Mouse (Mus musculus) erythroblast, adult 5-6 weeks (primary cell): ENCODE data around the gene Prkar1a. TPM values are rescaled to one million over a fixed set of nuclear protein-coding genes. Genes with fewer than 3 reads are reported as not detected.

Experiments used
- ATAC-seq: replicated peaks from 2 replicates; pipeline ENCODE4 v1.8.0; 2016; ENCODE audit warnings: moderate number of reproducible peaks, mild to moderate bottlenecking, moderate TSS enrichment, inconsistent platforms; ENCODE audit not compliant: poor library complexity, low FRiP score, severe bottlenecking
- total RNA-seq, 2 experiments: library from RNA; stranded (forward) in 1 of 2; stranded (reverse) in 1 of 2; fragments of 150-400 nt in 1 of 2; fragments of 200-764, 138-1000 nt in 1 of 2; gene quantifications; 2 replicates each; pipeline versions ENCODE4 v1.2.3 to v1.2.4; 2015 to 2017; ENCODE audit warnings: low replicate concordance in 2 of 2

Gene Prkar1a
- total RNA-seq, 2 experiments from 2014 or later: 20.4 to 30.0 TPM

DNA sequence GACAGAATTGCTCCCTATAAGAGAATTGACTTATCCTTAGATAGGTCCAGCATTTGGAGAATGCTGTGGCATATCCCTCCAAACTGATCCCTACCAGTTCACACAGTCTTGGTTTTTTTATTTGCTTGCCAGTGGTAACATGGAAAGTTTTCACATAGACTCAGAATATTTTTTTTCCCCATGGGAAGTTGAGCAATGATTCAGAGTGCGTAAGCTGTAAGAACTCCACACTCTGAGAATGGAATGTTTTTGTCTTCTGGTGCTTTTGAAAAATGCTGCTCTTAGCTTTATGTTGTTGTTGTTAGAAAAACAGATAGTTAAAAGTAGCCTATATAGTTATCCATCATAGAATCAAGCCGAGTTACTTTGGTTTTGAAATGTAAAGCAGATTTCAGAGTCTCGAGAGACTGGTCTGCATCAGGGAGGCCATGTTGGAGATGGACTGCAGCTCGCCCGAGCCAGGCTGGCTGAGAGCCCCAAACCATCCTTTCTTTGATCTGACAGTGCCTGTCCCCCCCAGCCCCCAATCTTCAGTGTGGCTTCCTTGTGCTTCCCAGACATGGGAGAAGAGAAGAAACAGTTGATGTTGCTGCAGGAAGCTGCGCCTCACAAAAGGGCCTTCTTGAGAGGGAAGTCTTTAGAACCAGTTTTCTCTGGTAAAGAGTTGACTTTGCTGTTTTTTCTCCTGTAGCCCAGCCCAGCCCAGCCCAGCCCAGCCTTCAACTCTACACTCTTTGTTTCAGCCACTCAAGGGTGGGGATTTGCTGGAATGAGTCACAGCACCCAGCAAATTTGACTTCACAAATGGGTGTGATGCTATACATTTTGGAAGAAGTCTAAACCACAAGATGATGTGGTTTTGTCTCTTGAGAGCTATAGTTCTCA lies 22.2 kb downstream of the Prkar1a start:
- no peak for ATAC-seq

DNA sequence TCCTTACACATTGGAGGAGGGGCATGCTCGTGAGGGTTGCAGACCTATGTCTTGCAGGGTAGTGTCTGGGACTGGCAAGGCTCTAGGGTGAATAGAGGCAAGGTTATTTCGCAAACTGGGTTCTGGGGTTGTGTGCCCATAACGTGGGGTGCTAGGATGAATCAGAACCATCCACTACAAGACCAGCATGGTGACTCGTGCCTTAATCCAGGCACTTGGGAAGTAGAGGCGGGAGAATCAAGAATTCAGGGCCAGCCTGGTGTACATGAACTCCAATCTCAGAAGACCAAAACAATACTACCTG lies 22.8 kb downstream of the Prkar1a start:
- ATAC-seq: no peak

DNA sequence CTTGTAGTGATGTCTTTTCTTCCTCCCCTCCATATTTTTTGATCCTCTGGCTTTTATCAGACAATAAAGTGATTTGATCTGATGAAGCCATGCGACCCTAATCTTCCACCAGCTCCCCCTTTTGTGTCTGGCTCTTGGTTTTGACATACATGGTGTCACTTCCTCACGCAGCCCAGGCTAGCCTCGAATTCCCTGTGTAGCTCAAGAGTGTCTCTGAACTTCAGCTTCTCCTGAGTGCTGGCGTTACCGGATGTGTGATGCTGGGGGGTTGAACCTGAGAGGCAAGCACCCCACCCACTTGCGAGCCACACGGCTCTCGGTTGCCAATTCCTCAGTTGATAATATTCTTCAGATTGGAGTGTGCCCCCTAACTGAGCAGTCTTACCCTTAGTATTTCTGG lies 23.2 kb downstream of the Prkar1a start:
- ATAC-seq: no peak

DNA sequence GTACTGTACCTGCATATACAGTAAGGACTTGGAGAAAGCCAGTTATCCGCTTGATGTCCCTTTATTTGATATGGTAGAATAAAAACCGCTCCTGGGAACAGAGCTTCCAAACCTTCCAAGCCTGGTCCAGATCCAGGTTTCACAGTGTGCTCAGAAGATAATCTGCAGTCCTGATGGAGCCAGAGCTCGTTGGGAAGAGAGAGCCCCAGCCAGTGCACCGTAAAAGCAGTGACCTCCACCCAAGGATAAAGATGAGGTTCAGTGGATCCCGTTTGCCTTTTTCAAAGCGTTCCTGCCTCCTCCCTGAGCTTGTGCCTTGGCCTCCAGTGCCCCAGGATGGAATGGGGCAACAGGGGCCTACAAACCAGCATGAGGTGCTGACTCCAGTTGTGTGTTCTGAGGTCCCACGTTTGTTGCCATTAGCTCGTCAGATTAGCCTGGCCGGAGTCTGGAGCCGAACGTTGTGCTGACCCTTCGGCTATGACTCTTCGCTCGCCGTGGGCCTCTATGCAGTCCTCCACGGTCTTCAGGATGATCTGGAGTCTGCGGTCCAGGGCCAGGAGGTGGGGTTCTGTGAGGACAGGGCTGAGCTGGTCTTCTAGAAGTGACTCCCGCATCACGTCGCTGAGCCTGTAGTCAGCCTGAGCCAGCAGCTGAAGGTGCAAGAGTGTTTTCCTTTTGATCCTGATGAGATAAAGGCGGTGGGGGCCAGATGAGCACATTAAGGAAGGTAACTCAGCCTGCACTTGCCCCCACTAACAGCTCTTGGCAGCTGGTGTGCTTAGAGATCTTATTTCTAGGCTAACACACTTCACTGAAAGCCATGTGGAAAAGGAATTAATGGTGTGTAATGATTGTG lies 23.9 kb downstream of the Prkar1a start:
- no peak for ATAC-seq

DNA sequence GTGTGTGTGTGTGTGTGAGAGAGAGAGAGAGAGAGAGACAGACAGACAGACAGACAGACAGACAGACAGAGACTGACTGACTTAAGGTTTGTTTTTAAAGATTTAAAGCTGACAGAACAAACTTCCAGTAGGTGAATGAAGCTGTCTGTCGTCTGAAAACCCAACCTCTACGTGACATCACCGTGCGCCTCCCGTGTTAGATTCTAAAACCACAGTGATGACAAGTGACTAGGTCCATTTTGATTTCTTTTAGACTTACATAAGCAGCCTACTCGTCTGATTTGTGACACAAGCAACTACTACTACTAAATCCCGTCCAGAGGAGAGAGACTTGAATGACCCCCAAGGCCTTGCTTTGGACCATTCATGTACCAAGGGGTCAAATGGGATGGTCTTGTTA lies 24.5 kb downstream of the Prkar1a start:
- ATAC-seq: no peak

DNA sequence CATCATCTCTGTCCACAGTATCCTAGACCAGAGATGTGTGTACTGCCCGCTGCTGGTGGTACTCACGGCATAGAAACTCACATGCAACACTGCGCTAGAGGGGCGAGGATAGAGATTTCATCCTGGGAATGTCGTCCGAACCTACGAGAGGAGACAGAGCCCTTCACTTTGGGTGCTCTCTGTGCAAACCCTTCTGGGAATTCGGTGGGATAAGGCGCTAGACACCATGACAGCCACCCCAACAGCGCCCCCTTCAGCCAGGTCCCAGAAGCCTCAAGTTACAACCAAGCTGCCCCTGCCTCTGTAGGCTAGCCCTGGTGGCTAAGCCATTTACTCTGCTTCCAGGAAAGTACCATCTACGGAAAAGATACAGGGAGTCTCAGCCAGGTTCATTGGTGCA lies 25.3 kb downstream of the Prkar1a start:
- ATAC-seq: no peak

DNA sequence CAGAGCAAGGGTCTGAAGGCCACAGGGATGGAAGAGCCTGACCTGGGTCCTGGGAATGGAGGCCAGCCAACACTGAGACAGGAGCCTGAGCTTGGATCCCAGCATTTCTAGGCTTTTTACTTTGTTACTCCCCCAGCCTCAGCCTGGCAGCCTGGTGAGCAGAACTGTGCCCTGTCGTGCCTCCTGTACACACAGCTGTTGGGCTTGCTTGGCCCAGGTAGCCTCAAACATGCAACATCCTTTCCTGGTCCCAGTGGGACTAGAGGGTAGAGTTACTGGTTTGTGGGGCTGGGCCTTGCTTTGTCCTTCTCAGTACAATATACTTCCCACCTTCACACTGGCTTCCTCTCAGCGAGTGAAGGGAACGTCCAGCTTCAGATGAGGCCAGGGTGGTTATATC lies 26.0 kb downstream of the Prkar1a start:
- ATAC-seq: no peak

DNA sequence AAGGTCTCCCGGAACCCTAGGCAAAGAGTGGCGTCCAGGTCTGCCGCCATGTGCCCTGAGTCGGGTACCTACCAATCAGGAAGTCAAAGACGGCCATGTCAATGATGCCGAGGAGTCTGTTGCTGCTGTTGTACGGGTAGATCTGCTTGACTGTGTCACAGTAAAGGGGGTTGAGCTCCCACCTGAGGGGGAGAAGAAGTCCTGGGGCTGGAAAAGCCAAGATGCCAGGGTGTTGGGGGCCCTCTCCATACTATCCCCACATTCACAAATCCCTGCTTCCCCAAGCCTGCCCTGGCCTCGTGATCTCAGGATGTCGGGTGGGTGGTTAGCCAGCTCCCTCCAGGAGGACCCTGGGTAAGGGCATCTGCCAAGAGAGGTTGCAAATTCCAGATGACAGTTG lies 26.6 kb downstream of the Prkar1a start:
- ATAC-seq: no peak

DNA sequence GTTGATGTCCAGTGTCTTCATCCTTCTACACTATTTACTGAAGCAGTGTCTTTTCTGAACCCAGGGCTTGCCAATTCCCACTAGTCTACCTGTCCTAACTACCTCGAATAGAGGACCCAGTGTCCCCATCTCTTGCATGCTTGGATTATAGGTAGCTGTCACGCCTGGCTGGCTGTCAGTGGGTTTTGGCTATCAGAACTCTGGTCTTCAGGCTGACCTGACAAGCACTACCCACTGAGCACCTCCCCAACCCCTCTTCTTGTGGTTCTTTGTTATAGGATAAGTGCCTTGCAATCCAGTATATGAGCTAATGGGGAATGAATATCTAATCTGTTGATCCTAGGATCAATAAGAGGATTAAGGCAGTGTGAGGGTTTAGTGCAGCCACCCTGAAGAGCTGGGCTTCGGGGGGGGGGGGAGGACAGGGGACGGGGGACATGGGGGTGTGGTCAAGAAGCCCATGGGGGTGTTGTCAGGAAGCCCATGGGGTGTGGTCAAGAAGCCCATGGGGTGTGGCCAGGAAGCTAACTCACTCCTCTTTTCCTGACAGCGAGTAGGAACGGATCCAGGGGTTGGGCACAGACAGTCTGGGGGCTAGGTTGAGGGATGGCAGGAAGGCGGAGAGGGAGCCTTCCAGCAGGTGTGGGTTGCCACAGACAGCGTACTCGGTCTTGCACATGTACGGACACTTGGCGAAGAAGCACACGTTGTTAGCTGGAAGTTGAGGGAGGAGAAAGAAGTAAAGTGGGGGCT lies 27.6 kb downstream of the Prkar1a start:
- ATAC-seq: no peak

DNA sequence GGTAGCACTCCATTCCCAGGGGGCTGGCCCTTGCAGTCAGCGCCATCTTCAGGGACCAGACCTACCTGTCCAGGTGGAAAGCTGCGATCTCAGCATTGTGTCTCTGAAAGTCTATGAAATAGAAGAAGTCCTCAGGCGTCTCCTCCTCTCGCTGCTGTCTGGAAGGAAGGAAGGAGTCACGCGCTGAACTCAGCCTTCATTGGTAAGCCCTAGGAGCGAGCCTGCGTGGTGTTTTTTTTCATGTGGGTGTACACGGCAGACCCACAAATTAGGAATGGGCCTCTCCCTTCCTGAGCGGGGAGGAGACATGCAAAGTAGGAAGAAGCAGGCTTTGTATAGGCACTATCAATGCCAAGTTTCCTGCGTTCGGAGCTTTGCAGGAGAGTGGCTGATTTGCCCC lies 29.1 kb downstream of the Prkar1a start:
- ATAC-seq: no peak

DNA sequence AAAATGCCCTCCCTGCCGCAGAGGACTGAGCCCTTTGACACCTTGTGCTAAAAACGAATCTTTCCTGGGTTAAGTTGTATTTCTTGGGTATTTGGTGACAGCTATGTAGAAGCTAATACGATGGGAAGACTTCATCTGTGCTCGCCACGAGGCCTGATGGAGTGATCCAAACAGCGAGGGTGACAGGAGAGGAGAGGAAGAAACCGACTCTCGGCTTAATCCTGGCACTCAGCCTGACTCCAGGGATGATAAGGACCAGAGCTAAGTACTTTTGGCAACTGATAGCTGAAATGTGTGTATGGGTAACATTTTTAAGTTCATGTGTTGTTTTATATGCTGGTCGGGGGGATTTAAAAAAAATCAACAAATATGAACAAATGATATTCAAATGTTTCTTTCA lies 31.7 kb downstream of the Prkar1a start:
- no peak for ATAC-seq

DNA sequence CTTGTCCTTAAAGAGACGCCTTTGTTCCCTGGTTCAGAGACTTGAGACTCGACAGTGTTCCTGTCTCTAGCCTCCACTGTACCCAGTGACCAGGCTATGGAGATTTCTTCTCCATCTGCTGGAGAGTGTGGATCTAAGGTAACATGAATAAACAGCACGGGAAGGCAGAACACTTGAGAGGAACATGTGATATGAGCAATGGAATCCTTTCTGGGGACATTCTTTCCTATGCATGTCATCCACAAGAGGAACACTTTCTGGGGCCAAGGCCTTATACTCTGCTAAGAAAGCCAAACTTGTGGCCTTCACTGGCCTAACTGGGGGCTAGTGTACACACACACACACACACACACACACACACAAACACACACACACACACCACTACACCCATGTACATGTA lies 32.4 kb downstream of the Prkar1a start:
- no peak for ATAC-seq

DNA sequence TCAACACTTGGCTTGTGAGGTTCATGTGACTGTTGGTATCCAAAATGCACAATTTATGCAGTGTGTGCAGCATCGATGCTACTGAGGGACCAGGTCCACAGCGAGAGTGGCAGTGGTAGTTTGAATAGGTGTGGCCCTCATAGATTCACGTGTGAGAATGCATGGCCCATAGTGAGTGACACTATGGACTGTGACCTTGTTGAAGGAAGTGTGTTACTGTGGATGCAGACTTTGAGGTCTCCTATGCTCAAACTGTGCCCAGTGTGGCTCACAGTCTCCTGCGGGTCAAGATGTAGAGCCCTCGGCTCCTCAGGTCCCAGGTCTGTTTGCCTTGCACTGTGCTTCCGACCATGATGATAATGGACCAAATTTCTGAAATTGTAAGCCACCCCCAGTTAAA lies 33.0 kb downstream of the Prkar1a start:
- no peak for ATAC-seq

DNA sequence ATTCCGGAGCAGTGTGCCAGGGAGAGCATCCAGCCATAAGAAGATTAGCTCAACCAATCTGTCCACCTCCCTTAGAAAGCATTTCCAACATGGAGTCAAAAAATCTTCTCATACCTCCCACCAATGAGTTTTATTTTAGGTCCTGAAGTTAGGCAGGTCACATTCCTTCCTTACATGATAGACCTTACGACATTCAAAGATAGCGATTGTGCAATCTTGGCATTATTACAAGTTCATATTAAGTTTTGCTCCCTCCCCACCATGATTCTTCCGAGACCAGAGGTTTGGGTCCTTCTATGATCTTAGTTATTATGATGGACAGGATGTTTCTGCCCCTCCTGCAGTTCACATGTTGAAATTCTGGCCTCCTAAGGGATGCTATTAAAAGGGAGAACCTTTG lies 40.3 kb downstream of the Prkar1a start:
- no peak for ATAC-seq

DNA sequence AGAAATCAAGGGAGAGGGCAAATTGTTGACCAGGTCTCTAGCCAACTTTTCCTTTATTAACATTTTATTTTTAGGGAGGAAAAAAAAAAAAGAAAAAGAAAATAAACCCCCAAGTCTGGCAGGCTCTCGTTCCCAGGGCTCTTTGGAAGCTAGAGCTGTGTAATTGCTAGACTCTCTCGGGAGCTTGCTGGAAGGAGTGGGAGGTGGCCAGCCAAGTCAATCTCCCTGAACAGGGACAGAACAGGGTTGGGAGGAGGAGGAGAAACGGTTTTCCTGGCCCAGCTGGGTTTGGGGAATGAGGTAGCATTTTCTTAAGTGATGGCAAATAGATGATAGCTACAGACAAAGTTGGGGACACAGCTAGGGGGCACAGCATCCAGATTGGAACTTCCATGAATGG lies 43.5 kb downstream of the Prkar1a start:
- ATAC-seq: no peak

DNA sequence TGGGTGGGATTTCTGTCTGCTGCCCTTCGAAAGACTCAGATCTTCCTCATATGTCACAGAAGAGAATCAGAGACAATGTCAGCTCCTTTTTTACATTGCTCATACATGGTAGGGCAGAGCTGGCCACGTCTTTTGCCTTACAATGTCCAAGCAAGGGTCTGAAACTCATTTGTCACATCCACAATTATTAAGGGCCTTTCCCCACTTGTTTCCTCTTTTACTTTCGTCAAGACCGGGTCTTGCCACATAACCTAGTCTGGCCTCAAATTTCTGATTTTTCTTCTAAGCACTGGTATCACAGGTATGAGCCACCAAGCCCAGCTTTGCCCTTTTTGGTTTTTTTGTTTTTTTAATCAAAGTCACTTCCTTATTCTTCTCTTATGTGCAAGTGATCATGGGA lies 47.3 kb downstream of the Prkar1a start:
- no peak for ATAC-seq

DNA sequence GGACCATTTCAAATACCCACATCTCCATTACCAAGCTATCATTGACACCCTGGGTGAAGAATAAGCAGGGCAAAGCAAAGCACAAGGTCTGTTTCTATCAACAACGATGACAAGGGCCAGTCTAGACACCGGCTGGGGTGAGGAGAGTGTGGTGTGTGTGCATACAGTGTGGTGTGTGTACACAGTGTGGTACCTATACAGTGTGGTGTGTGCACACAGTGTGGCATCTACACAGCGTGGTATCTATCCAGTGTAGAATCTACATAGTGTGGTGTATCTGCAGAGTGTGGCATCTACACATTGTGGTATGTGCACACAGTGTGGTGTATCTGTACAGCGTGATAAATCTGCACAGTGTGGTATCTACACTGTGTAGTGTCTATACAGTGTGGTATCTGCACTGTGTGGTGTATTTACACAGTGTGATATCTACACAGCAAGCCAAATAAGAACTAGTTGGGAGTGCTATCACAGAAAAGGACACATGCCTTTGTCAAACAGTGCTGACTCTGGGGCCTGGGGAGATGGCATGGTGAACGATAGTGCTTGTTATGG lies 48.0 kb downstream of the Prkar1a start:
- no peak for ATAC-seq

DNA sequence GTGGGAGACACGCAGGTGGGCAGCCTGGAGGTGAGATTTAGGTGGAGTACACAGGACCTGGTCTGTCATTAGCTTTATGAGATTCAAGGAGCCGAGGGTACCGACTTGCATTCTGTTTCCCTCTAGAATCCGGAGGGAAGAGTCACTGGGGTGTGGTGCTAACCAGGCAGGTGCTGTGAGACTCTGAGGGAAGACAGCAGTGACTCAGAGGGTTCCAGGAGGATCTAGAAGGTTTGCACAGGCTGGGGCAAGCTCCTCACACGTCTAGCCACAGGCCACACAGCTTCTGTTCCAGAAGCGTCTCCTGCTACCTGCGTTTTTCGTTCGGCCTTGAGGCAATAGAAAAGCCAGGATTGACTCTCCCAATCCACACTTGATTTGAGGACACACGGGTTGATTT lies 49.5 kb downstream of the Prkar1a start:
- ATAC-seq: no peak

DNA sequence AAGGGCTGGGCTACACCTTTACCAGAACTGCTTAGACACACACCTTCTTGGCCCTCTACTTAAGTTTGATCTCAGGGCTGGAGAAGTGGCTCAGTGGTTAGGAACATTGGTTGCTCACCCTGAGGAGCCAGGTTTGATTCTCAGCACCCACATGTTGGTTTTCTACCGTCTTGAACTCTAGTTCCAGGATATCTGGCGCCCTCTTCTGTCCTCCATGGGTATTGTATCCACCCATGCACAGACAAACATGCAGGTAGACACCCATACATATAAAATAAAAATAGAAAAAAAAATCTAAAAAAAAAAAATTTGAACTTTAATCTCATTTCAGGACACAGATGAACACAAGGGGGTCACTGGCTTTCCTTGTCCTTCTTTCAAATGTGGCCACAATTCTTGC lies 50.6 kb downstream of the Prkar1a start:
- no peak for ATAC-seq

DNA sequence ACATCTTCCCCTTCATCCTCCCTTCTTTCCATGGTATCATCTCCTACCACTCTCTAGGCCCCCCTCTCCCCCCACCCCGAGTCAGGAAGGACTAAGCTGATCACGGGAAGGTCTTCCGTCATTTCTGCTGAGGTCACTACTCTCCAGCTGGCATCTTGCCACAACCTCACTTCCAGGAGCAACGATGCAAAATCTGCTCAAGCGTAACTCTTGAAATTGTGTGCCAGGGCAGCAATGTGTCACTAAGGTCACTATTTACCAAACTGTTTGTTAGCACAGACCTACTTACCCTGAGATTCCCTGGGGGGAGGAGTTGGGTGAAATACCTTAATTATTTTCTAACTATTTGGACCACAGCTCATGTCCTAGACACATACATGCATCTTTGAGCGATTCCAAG lies 51.6 kb downstream of the Prkar1a start:
- ATAC-seq: no peak
